Mouse (Mus musculus): ENCODE measurements around the gene Cnot4.
"Not testable (repeated sequence)": the region's sequence is repeated elsewhere in the genome, so short reads cannot be mapped to it uniquely, and the experiment has no call there.

Cnot4 gene

GRCm38 (mm10) chr6:35133579-35134488 lies at the start of gene Cnot4:
Cnot4 (minus strand) TSS chr6:35133724.
- peak; percentile 97 for DNase-seq (ENCODE audit: low spot score)

GRCm38 (mm10) chr6:35179299-35179698 lies 45.8 kb upstream of the Cnot4 start:
- not testable (repeated sequence) for DNase-seq (ENCODE audit: low spot score)

- peak; percentile 68 for DNase-seq (ENCODE audit: low spot score)
Observed at GRCm38 (mm10) chr6:35177650-35178272, 44.2 kb upstream of the Cnot4 start.

- DNase-seq (ENCODE audit: low spot score), result peak; percentile 91
Observed at GRCm38 (mm10) chr6:35176979-35177649, 43.6 kb upstream of the Cnot4 start, which contains the start of gene Nup205. Nup205 (plus strand) TSS chr6:35177421.

GRCm38 (mm10) chr6:35173181-35173580 lies 39.7 kb upstream of the Cnot4 start:
- DNase-seq (ENCODE audit: low spot score), result no peak

- DNase-seq (ENCODE audit: low spot score), result not testable (repeated sequence)
Observed at GRCm38 (mm10) chr6:35172028-35172427, 38.5 kb upstream of the Cnot4 start.

GRCm38 (mm10) chr6:35169250-35169649 lies 35.7 kb upstream of the Cnot4 start:
- DNase-seq (ENCODE audit: low spot score), result no peak

GRCm38 (mm10) chr6:35154540-35154939 lies 21.0 kb upstream of the Cnot4 start:
- no peak for DNase-seq (ENCODE audit: low spot score)

GRCm38 (mm10) chr6:35147726-35148422 lies 14.3 kb upstream of the Cnot4 start:
- no peak for DNase-seq (ENCODE audit: low spot score)

- DNase-seq (ENCODE audit: low spot score), result peak; percentile 22
Observed at GRCm38 (mm10) chr6:35145569-35145968, 12.0 kb upstream of the Cnot4 start.

- DNase-seq (ENCODE audit: low spot score), result no peak
Observed at GRCm38 (mm10) chr6:35140351-35140750, 6.8 kb upstream of the Cnot4 start.

GRCm38 (mm10) chr6:35134844-35135243 lies 1.3 kb upstream of the Cnot4 start:
- DNase-seq (ENCODE audit: low spot score), result no peak

- DNase-seq (ENCODE audit: low spot score), result no peak
Observed at GRCm38 (mm10) chr6:35133246-35133578, 312 bp downstream of the Cnot4 start.

- DNase-seq (ENCODE audit: low spot score), result peak; percentile 14
Observed at GRCm38 (mm10) chr6:35132806-35133205, 718 bp downstream of the Cnot4 start.

- no peak for DNase-seq (ENCODE audit: low spot score)
Observed at GRCm38 (mm10) chr6:35122488-35122887, 11.0 kb downstream of the Cnot4 start.

GRCm38 (mm10) chr6:35121925-35122324 lies 11.6 kb downstream of the Cnot4 start:
- no peak for DNase-seq (ENCODE audit: low spot score)

GRCm38 (mm10) chr6:35102457-35102856 lies 31.1 kb downstream of the Cnot4 start:
- DNase-seq (ENCODE audit: low spot score), result no peak

- DNase-seq (ENCODE audit: low spot score), result no peak
Observed at GRCm38 (mm10) chr6:35084927-35085326, 48.6 kb downstream of the Cnot4 start.

- DNase-seq (ENCODE audit: low spot score), result no peak
Observed at GRCm38 (mm10) chr6:35075148-35075547, 58.4 kb downstream of the Cnot4 start.

- DNase-seq (ENCODE audit: low spot score), result no peak
Observed at GRCm38 (mm10) chr6:35071261-35071660, 62.3 kb downstream of the Cnot4 start.

- DNase-seq (ENCODE audit: low spot score), result peak; percentile 25
Observed at GRCm38 (mm10) chr6:35062446-35062845, 71.1 kb downstream of the Cnot4 start.

- DNase-seq (ENCODE audit: low spot score), result no peak
Observed at GRCm38 (mm10) chr6:35043127-35043526, 90.4 kb downstream of the Cnot4 start.
